Mouse (Mus musculus): ENCODE results near the gene Angptl3. TPM values are rescaled to one million over a fixed set of nuclear protein-coding genes. Genes with fewer than 3 reads are reported as not detected.

Angptl3 gene
- polyA plus RNA-seq, 1 experiment from 2014 or later = 0.78 TPM

DNA sequence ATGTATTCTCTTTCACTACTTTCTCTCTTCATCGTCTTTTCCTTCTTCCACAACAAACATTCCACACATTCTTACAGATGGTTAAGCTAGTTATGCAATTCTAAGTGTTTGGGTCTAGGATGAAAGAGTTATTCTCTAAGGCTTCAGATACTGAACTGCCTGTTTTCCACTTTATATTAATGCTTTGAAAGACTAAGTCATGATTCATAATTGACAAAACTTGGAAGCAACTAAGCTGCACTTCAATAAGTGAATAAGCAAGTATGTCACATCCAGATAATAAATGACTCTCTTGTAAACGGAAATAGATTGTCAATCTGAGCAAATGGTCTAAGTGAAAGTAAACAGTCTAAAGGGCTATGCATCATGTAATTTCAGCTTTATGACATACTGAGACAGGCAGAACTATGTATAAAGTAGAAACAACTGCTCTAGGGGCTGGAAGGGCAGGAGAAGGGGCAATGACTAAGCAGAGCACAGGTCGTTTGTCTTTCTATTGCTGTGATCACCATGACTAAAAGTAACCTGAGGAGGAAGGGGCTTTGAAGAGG, 60.5 kb downstream of the Angptl3 start:
- no peak overlapping the region for H3K4me3 ChIP-seq (ENCODE audit: low read depth, low read length)
- 29% methylated on average over 3 of the region's 3 CpGs for WGBS
- H3K9me3 ChIP-seq (ENCODE audit: control insufficient read depth, low read length) = no peaks in the 10 kb centered on the region
- H3K36me3 ChIP-seq (ENCODE audit: control insufficient read depth, insufficient read depth, low read length) = peaks cover 19% of the 10 kb centered on the region; the same call in 1 of the 2 replicates
- ATAC-seq (ENCODE audit: low read depth) = no peak
- H3K9ac ChIP-seq (ENCODE audit: low read depth, low read length) = no peak overlapping the region
- H3K27me3 ChIP-seq (replicated peaks; ENCODE audit: control insufficient read depth, insufficient read depth, low read length) = no peaks in the 10 kb centered on the region
- no peak for DNase-seq (ENCODE audit: low spot score)
- no peak overlapping the region for H3K27ac ChIP-seq (replicated peaks; ENCODE audit: low read depth, low read length)
- H3K4me1 ChIP-seq (ENCODE audit: control insufficient read depth, insufficient read depth, low read length) = peaks cover 9% of the 10 kb centered on the region; the same call in 1 of the 2 replicates
- H3K4me2 ChIP-seq (ENCODE audit: low read depth, low read length) = no peak overlapping the region

- peaks cover 19% of the 10 kb centered on the region; the same call in 1 of the 2 replicates for H3K36me3 ChIP-seq (ENCODE audit: control insufficient read depth, insufficient read depth, low read length)
- H3K9me3 ChIP-seq (ENCODE audit: control insufficient read depth, low read length) = no peaks in the 10 kb centered on the region
- H3K27ac ChIP-seq (replicated peaks; ENCODE audit: low read depth, low read length) = no peak overlapping the region
- no peak overlapping the region for H3K4me3 ChIP-seq (ENCODE audit: low read depth, low read length)
- WGBS = 78% methylated on average over 3 of the region's 3 CpGs
- H3K4me2 ChIP-seq (ENCODE audit: low read depth, low read length) = no peak overlapping the region
- H3K27me3 ChIP-seq (replicated peaks; ENCODE audit: control insufficient read depth, insufficient read depth, low read length) = no peaks in the 10 kb centered on the region
- DNase-seq (ENCODE audit: low spot score) (no peak), ATAC-seq (ENCODE audit: low read depth) (no peak)
- H3K9ac ChIP-seq (ENCODE audit: low read depth, low read length) = no peak overlapping the region
- peaks cover 9% of the 10 kb centered on the region; the same call in 1 of the 2 replicates for H3K4me1 ChIP-seq (ENCODE audit: control insufficient read depth, insufficient read depth, low read length)
These were observed 61.0 kb downstream of the Angptl3 start for GRCm38 (mm10) chr4:99091777-99092176.

Other genes with a start within 250 kb of the Angptl3 start
- gene Kank4, start 213.4 kb upstream of the Angptl3 start, polyA plus RNA-seq (2014; fragmentation: Nextera tagmentation; extraction: Ambion mirVana) = 2.6 and 3.1 TPM in 2 replicates
- gene I0C0044D17Rik, start 207.1 kb upstream of the Angptl3 start, polyA plus RNA-seq (2014; fragmentation: Nextera tagmentation; extraction: Ambion mirVana) = not detected in 2 replicates
- 95.2 and 97.5 TPM in 2 replicates for gene Usp1, start 107.1 kb upstream of the Angptl3 start, polyA plus RNA-seq (2014; fragmentation: Nextera tagmentation; extraction: Ambion mirVana)
- 65.4 and 71.3 TPM in 2 replicates for gene Dock7, start 90.0 kb downstream of the Angptl3 start, polyA plus RNA-seq (2014; fragmentation: Nextera tagmentation; extraction: Ambion mirVana)
- 14.7 and 15.0 TPM in 2 replicates for gene Atg4c, start 163.0 kb downstream of the Angptl3 start, polyA plus RNA-seq (2014; fragmentation: Nextera tagmentation; extraction: Ambion mirVana)

Measured in embryonic facial prominence, embryonic 14.5 days (tissue).